Mouse (Mus musculus) kidney, adult 10 weeks (tissue): ENCODE measurements around the gene Exosc8. TPM values are rescaled to one million over a fixed set of nuclear protein-coding genes. Genes with fewer than 3 reads are reported as not detected.

Experiments used
- polyA plus RNA-seq: library from polyadenylated mRNA; stranded (reverse); fragments of 350-450 nt; fragmentation: Illumina TruSeq; extraction: RNeasy Lipid Tissue Mini Kit (QIAGEN cat#74804); gene quantifications from one replicate; pipeline ENCODE4 v1.2.3, GENCODE M21; 2014; ENCODE audit warnings: low read depth, low replicate concordance

Gene Exosc8
- 15.8 TPM for polyA plus RNA-seq

DNA sequence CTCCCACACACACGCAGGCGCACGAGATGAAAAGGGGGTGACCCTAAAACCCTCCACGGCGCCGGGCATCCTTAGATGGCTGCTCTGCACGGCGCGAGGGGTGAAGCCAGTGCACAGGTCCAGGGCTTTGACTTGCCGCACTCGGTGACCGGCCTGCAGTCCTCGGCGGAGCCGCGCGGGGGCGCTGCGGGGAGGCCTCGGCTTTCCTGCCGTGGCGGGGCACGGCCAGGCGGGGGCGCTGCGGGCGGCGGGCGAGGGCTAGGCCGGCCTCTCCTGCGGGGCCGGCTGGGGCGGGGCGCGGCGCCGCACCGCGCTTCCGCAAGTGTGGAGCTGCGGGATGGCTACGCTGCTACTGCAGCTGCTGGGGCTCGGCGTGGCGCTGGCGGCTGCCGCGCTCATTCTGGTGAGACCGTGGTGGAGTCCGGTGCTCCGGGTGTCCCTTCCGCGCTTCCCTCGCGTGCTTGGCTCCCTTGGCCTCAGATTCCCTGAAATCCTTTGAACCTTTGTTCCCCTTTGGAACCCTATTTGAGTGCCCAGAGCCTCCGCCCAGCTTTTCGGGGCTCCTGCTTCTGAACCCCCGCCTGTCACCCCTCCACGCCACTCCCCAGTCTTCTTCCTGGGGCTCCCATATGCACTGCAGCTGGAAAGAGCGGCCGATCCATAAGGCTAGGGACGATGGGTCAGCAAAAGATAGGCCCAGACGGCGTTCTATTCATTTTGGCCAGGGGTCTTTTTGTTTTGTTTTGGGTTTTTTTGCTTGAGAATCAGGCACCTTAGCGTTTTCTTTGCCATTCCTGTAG, at the start of gene Exosc8, which contains the start of gene Alg5:
Gene Exosc8, minus strand, starts transcription at position 147 of the 800 bp plus-strand sequence.
Gene Alg5, plus strand, starts transcription at position 293 of the 800 bp plus-strand sequence.

DNA sequence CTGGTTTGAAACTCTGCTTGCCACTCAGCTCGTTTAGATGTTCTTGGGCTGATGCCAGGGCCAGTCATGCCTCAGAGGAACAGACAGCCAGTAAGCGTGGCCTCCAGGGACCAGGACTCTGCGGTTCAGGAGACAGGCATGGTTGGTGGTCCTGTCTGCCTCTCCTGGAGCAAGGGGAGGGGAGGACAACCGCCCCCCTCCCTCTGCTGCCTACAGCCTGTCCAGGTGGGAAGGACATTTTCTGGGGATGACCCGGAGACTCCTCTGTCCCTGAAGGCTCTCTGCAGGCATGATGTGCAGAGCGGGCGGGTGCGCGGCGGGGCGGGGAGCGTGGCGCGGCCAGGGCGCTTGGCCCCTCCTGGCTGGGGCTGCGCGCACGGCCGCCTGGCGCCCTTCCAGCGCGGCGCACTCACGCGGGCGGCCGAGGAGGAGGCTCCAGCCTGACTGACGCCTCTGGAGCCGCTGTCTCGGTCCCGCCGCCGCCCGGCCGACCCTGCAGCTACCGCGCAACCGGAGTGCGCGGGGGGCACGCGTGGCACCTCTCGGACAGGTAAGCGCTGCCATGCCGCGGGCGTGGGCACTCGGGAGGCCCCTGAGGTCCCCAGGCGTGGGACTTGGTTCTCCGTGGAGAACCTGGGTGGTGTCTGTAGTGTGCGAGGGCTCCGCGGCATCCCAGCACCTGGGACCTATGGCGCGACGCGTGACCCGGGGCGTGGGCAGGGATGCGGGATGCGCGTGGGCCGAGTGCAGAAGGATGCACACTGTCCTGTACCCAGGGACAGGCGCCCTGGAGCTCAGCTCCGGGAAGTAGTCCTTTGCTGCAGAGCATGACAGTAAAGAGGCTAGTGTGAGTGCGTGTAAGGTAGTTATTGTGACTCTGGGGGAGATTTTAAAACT, 20.2 kb upstream of the Exosc8 start, which contains the start of gene Smad9:
Gene Smad9, plus strand, starts transcription at position 438 of the 897 bp plus-strand sequence.

DNA sequence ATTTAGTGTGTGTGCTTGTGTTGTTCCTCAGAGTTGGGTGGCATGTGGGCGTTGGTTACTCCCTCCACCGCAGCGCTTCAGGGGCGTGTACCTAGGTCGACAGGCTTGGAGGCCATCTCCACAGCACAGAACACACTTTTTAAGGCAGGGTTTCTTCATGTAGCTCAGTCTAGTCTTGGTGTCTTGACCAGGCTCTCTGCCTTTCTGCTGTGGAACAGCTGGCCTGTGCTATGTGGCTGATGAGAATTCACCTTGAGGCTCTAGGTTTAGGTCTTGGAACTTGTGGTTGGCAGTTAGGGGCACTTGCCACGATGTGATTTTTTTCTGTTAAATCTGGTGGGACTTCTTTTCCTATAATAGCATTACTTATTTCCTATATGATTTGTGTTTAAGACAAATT, 20.9 kb downstream of the Exosc8 start, which contains the start of gene Gm21958:
Gene Gm21958, minus strand, starts transcription at position 101 of the 400 bp plus-strand sequence.

DNA sequence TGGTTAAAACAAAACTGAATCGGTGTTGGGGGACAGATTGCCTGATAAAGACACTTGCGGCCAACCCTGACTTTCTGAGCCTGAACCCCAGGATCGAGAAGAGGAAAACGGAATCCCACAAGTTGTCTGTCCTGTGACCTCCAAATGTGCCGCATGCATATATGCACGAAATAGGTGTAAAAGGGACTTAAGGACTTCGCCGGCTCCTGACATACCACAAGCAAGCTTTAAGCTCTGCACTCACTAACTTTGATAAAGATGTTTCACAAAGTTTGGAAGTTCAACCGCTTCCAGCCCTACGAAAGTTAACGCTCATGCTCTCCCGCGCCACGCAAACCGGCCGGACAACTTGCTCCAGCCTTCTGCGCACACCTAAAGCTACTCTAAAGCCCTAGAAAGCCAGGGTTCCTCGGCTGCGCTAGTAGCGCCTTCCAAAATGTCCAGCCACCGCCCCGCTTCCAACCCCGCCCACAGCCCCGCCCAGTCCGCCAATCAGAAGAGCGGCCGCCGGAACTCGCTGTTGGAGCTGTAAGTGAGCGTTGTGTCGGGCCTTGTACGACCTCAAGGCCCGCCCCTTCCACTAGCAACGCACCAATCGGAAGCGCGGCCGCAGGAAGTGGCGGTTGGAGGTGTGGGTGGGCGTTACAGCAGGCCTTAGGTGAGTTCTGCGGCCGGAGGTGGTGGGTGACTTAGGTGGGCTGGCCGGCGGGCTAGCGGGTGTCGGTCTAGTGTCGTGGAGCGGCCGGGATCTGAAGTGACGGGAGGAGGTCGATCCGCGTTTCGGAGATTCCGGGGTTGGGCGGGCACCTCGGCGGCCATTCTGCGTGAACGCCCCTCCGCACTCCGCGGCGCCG, 42.8 kb downstream of the Exosc8 start, which contains the start of gene Supt20:
Gene Supt20, plus strand, starts transcription at position 606 of the 854 bp plus-strand sequence.

Other genes starting within 250 kb of the Exosc8 start
- gene Supt20, start 42.6 kb downstream of the Exosc8 start, polyA plus RNA-seq, result 58.5 TPM
- not detected for gene Gm21958, start 21.0 kb downstream of the Exosc8 start, polyA plus RNA-seq
- 40.0 TPM for gene Alg5, start 146 bp upstream of the Exosc8 start, polyA plus RNA-seq
- 3.6 TPM for gene Smad9, start 20.2 kb upstream of the Exosc8 start, polyA plus RNA-seq
- gene Rfxap, start 72.4 kb upstream of the Exosc8 start, polyA plus RNA-seq, result 15.6 TPM
- not detected for gene Sertm1, start 180.5 kb upstream of the Exosc8 start, polyA plus RNA-seq